Mouse (Mus musculus): Measurements from ENCODE around the gene Fam243. TPM values are rescaled to one million over a fixed set of nuclear protein-coding genes. Genes with fewer than 3 reads are reported as not detected.

The Fam243 gene
- polyA plus RNA-seq, 1 experiment from 2014 or later, result 0.05 TPM

DNA sequence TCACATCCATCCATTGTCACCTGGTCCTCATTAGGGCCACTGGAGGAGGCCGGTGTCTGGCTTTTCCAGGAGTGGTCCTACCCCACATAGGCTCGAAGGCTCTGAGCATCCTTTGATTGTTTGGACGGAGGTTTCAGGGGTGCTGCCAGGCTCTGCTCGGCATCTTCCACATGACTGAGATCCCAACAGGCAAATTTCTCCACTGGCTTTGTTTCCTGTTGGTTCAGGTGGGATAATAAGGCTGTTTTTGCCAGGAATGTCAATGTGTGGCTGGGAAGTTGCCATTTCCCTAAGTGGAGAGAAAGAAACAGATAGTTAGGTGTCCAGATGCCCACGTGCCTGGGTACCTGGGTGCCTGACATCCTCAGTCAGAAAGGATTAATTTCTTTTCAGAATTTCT lies 46.7 kb downstream of the Fam243 start:
- no peak for DNase-seq (ENCODE audit: low spot score)

Other genes with a start within 250 kb of the Fam243 start
- 0.13 TPM in 1 of 2 replicates, not detected in the other for gene Kcne2, start 29.1 kb downstream of the Fam243 start, polyA plus RNA-seq (2015; fragmentation: Nextera tagmentation; extraction: Ambion mirVana)
- gene Smim11, start 20.2 kb downstream of the Fam243 start, polyA plus RNA-seq (2015; fragmentation: Nextera tagmentation; extraction: Ambion mirVana), result 157 and 168 TPM in 2 replicates
- 0.08 TPM in 2 replicates for gene Kcne1, start 38.0 kb upstream of the Fam243 start, polyA plus RNA-seq (2015; fragmentation: Nextera tagmentation; extraction: Ambion mirVana)
- gene Rcan1, start 149.4 kb upstream of the Fam243 start, polyA plus RNA-seq (2015; fragmentation: Nextera tagmentation; extraction: Ambion mirVana), result 26.5 and 29.3 TPM in 2 replicates
- gene Clic6, start 164.3 kb upstream of the Fam243 start, polyA plus RNA-seq (2015; fragmentation: Nextera tagmentation; extraction: Ambion mirVana), result 0.20 and 0.24 TPM in 2 replicates